Mouse (Mus musculus): Measurements from ENCODE around the gene Bmx.

Gene Bmx

DNA sequence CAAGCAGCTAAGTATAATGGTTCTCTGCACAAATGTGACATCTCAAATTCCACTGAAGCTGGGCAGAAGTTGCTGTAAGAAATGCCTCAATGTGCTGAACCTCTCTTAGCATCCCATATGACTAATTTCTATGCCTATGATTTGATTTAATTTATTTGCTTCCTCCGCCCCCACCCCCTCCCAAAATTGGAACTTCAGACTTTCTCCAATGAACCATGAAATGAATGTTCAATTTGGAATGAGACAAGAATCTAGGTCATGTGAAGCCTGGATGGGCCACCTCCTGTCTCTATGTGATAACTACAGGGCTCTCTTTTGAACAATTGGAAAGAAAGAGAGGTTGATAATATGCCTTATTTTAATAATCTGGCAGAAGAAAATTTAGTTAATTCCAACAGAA lies 82.7 kb downstream of the Bmx start:
- DNase-seq (ENCODE audit: extremely low spot score): no peak

DNA sequence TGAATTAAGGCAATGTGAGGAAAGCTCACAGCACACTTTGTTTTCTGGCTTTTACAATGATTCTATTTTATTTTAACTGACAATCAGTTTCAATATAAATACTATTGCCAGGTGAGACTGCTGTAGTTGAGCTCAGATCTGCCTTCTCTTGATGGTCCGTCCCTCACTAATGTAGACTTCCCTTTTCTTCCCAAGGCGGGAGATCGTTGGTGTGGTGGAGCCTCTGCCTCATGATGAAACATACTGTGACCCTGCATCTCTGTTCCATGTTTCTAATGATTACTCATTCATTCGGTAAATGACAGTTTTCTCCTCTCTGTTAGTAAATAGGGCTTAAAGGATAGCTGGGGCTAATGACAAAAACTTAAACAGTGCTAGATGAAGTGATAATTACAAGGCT lies 84.1 kb downstream of the Bmx start:
- DNase-seq (ENCODE audit: extremely low spot score): no peak

DNA sequence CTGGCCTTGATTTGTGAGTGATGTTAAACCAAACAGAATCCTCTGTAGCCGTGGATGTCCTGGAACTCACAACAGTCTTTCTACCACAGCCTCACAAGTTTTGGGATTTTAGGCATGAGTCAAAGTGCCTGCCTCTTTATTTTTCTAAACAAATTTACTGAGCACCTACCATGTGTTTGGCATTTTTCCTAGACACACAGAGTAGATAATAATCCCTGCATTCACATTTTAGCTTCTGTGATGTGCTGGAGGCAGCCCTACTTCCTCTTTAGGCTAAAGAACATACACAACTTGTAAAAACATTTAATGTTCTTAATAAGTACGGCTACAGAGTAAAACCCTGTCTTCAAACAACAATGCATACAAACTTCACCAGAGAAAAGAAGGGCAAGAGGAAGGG lies 87.0 kb downstream of the Bmx start:
- DNase-seq (ENCODE audit: extremely low spot score): no peak

DNA sequence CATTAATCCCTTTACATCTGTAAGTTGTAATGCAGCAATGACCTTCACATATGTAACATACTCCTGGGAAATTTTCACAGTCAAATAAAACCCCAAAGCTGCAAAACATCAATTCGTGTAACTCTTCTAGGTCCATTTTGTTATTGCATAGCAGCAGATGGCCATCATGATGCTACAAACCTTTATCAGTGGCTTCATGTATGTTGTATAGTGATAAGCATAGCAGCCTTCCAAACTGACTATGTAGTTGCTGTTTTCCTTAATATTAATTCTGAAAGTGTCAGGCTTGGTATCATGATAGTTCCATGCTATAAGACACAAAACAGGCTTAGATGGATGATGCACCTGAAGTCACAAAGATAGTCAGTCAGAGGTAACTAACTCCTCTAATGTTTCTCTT lies 93.3 kb downstream of the Bmx start:
- DNase-seq (ENCODE audit: extremely low spot score): no peak

DNA sequence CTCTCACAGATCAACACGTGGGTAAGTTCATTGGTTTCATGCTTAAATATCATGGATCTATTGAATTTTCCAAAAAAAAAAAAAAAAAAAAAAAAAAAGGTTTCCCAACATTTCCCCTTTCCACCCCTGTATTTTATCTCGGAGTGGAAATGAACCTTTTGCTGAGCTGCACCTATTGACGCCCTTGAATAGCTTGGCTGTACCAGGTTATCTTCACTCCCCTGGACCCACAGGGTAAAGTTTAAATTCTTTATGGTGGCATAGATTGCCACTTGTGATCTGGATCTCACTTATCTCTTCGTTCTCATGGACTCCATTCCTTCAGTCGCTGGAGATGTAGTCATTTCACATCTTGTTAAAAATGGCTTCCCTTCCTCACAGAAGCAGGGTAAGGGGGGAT lies 103.4 kb downstream of the Bmx start:
- no peak for DNase-seq (ENCODE audit: extremely low spot score)

DNA sequence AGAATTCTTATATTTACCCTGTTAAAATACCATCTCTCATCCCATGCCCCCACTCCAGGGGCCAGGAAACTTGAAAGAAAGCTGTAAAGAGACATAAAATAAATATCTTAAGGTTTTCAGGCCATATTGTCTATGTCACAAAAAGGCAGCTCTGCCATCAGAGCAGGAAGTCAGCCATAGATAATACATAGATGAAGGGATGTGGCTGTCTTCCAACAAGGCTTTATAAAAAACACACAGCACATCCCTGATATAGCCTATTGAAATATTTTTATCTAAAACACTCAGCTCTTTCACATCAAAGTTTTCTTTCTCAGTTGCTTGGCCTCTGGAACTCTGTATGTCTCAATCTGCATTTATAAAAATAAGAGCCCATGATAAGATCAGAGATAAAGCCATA lies 104.4 kb downstream of the Bmx start:
- no peak for DNase-seq (ENCODE audit: extremely low spot score)

DNA sequence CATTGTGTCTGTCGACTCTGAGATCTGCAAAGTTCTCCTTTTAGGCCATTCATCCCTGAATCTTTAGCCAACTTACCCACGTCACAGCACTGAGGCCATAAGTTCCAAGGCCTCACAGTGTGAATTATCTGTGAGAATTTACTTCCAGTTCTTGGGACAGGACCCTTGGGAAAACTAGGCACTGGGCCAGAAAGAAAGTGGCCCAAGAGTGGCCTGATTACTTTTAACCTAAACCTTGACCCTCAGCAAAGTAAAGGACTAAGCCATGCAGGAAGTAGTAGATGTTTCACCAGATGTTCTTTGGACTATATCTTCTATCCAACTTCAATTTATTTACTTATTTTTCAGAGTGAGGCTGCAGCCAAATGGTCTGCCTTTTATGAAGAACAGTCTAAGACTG lies 105.3 kb downstream of the Bmx start:
- DNase-seq (ENCODE audit: extremely low spot score): no peak

DNA sequence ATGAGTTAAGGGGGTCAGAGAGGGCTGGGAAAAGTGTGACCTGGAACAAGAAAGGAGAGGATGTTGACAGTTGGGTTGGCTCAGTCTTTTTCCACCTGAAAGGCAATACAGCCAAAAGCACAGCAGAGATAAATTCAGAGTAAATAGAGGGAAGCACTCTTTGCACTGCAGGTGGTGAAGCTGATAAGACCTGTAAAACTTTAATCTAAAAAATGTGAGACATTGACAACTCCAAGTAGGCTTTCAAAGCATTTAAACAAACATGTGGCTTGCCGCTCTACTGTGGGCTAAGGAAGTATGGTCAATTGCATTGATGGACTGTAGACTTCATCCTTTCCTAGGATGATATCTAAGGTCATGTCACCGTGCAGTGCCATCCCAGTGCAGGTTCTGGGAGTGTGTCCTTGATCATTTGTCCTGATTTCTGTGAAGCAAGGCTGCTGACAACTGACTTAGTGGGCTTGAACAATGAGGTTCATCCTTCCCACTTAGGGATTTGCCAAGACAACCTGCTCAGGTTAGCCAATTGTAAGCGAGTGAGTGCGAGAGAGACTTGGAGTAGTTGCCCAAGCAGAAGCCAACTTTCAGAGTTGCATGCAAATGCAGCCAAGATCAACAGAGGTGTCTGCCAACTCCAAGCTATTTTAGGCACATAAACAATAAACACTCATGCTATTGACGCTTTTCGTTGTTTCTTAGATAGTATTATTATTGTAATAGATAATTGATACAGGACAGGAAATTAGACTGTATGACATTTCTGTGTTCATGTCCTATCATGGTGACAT lies 112.3 kb downstream of the Bmx start:
- DNase-seq (ENCODE audit: extremely low spot score): no peak
